Mouse (Mus musculus) cerebellum, adult 2 months (tissue): Measurements from ENCODE around the gene Jup. TPM values are rescaled to one million over a fixed set of nuclear protein-coding genes. Genes with fewer than 3 reads are reported as not detected.
A peak's percentile ranks its signal among the peaks of the same experiment; 100 is the strongest.
"Not testable (repeated sequence)": the region's sequence is repeated elsewhere in the genome, so short reads cannot be mapped to it uniquely, and the experiment has no call there.

ENCODE experiments used
- DNase-seq, 2 experiments: peaks; one replicate each; pipeline ENCODE4 v3.0.0; 2021
- H3K27ac ChIP-seq: fragments of 200-500 bp; 2 replicates; pipeline ENCODE4 v1.5.1; 2012; ENCODE audit warnings: low read length, control low read depth, inconsistent platforms; ENCODE audit not compliant: insufficient read depth
- H3K27me3 ChIP-seq: fragments of 200-500 bp; 2 replicates; pipeline ENCODE4 v1.6.1; 2012; ENCODE audit warnings: inconsistent platforms, mild to moderate bottlenecking, low read length, moderate library complexity; ENCODE audit not compliant: control insufficient read depth, insufficient read depth
- H3K4me1 ChIP-seq: fragments of 200-500 bp; 2 replicates; pipeline ENCODE4 v1.6.1; 2011; ENCODE audit warnings: low read length; ENCODE audit not compliant: control insufficient read depth, insufficient read depth
- H3K4me3 ChIP-seq: fragments of 200-500 bp; replicated peaks from 2 replicates; pipeline ENCODE3; 2011; ENCODE audit warnings: mild to moderate bottlenecking, low read depth, low read length, control low read depth; ENCODE audit not compliant: insufficient read depth
- CTCF ChIP-seq: fragments of 200-500 bp; IDR thresholded peaks from 2 replicates; pipeline ENCODE4 v1.5.1; 2011; ENCODE audit warnings: low read depth, mild to moderate bottlenecking, control low read depth, low read length, moderate library complexity, borderline replicate concordance; ENCODE audit not compliant: insufficient read depth
- POLR2A ChIP-seq: fragments of 200-500 bp; IDR thresholded peaks from 2 replicates; pipeline ENCODE4 v1.6.1; 2011; ENCODE audit warnings: low read length, control low read depth, borderline replicate concordance; ENCODE audit not compliant: insufficient read depth
- WGBS: fragments of 180-500 bp; shearing (Covaris S2); methylation state at CpG from one replicate; pipeline ENCODE4 v1.1.7; 2018; 5-methylcytosine and 5-hydroxymethylcytosine counted together
- polyA plus RNA-seq: library from polyadenylated mRNA; depleted of rRNA; stranded (reverse); fragments of >200 nt; gene quantifications from 2 replicates; pipeline ENCODE4 v1.2.3, GENCODE M21; 2012; rRNA removed

Jup gene
- polyA plus RNA-seq, 1 experiment = 127 TPM

DNA sequence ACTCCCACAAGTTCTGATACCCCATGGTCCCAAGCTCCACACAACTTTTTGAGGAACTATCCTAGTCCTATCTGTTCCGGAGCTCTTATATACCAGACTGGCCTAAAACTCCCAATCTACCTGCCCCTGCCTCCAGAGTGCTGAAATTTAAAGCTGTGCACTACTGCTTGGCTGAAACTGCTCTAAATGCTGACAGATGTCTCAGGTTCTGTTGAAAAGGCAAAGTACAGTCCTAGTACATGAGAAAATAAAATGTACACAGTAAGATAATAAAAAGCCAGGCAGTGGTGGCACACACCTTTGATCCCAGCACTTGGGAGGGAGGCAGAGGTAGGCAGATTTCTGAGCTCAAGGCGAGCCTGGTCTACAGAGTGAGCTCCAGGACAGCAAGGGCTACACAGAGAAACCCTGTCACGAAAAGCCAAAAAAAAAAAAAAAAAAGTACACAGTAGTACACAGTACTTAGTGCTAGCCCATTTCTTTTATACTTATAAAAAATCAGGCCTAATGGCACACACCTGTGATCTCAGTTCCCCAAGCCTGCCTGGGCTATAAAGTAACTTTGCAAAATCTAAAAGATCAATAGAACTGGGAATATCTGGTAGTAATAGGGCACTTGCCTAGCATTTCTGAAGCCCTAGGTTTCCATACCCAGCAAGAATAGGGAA lies 74.8 kb downstream of the Jup start:
- 69% methylated on average over 3 of the region's 3 CpGs for WGBS
- TF ChIP-seq POLR2A = no peak
- no peak for TF ChIP-seq CTCF
- no peak for DNase-seq
- Histone ChIP-seq H3K4me1 (no peaks in the 10 kb centered on the region), H3K27ac (no peak overlapping the region), H3K4me3 (no peak overlapping the region), H3K27me3 (no peaks in the 10 kb centered on the region; the same call in 1 of the 2 replicates)

DNA sequence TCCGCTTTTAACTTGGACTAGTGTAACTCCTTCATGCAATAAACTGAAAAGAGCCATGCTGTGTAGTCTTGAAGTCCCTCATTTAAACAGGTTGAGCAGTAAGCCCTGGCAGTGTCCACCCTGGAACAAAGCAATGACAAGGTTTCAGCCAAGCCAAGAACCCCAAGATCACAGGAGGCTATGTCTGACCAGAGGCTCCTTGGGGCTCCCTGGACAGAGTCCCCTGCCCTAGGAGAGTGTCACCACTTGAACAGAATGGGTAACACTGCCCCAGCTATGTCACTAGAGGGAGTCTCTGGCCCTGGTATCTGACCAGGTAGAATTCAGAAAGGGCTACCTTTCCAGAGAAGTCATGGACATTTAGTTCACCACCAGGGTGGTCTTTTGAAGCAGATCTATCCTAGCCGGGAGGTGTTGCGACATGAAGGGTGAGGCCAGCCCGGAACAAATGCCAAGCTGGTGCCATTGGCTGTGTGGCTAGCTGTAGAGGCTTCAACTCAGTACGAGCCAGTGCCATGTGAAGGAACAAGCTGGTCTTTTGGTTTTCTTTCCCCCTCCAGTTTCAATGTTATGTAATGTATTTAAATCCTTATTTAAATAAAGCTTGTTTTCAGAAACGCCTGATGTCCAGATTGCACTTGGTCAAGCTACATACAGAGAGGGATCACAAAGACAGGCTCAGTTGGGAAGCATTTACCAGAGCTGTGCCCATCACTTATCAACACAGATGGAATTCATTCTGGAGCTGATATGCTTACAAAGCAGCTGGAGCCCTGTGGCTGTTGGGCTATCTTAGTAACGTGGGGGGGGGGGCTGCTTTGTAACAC lies 75.9 kb downstream of the Jup start:
- H3K27me3 ChIP-seq, H3K4me3 ChIP-seq, H3K4me1 ChIP-seq, H3K27ac ChIP-seq, DNase-seq: not testable (repeated sequence)
- WGBS = 48% methylated on average over 7 of the region's 7 CpGs

- not testable (repeated sequence) for DNase-seq, H3K27ac ChIP-seq, H3K27me3 ChIP-seq, H3K4me1 ChIP-seq
- H3K4me3 ChIP-seq = peak overlapping the region; percentile 80
- WGBS = 9% methylated on average over 11 of the region's 11 CpGs
Measured at GRCm38 (mm10) chr11:100320701-100321410, 76.7 kb downstream of the Jup start.

- Histone ChIP-seq H3K27ac (peak overlapping the region; percentile 85), H3K27me3 (no peaks in the 10 kb centered on the region), H3K4me1 (no peaks in the 10 kb centered on the region), H3K4me3 (peak overlapping the region; percentile 80)
- WGBS = under 1% methylated on average over 35 of the region's 40 CpGs
- no peak for TF ChIP-seq CTCF
- peak; percentile 63 for TF ChIP-seq POLR2A
- peak; percentile 93 to 96 for DNase-seq
Measured at GRCm38 (mm10) chr11:100320172-100320630, 77.4 kb downstream of the Jup start.

- Histone ChIP-seq H3K4me3 (peak within 1 kb of the TSS; percentile 80), H3K27ac (peak within 1 kb of the TSS; percentile 85), H3K27me3 (no peaks in the 10 kb centered on the region), H3K4me1 (no peaks in the 10 kb centered on the region)
- under 1% methylated on average over 58 of the region's 58 CpGs for WGBS
- peak; percentile 100 for DNase-seq
- TF ChIP-seq POLR2A (peak; percentile 58; the same call in 1 of the 2 replicates), CTCF (no peak)
Measured at GRCm38 (mm10) chr11:100319492-100320171, 77.9 kb downstream of the Jup start, which contains the start of gene Eif1. Eif1 (plus strand) TSS chr11:100319885.

Other genes starting within 250 kb of the Jup start
- 0.36 and 0.51 TPM in 2 replicates for gene Krt19, start 249.1 kb downstream of the Jup start, polyA plus RNA-seq
- 0.62 and 1.5 TPM in 2 replicates for gene Krt9, start 204.5 kb downstream of the Jup start, polyA plus RNA-seq
- gene Krt14, start 190.2 kb downstream of the Jup start, polyA plus RNA-seq = 0.11 and 0.13 TPM in 2 replicates
- not detected in 2 replicates for gene Krt16, start 148.9 kb downstream of the Jup start, polyA plus RNA-seq
- 0.11 and 0.16 TPM in 2 replicates for gene Krt17, start 136.7 kb downstream of the Jup start, polyA plus RNA-seq
- gene Krt42, start 127.9 kb downstream of the Jup start, polyA plus RNA-seq = not detected in 2 replicates
- gene Eif1, start 77.9 kb downstream of the Jup start, polyA plus RNA-seq = 430 and 502 TPM in 2 replicates
- gene Gast, start 63.4 kb downstream of the Jup start, polyA plus RNA-seq = not detected in 2 replicates
- 105 and 107 TPM in 2 replicates for gene Hap1, start 41.6 kb downstream of the Jup start, polyA plus RNA-seq
- 17.6 and 19.6 TPM in 2 replicates for gene P3h4, start 17.1 kb upstream of the Jup start, polyA plus RNA-seq
- 8.0 and 8.6 TPM in 2 replicates for gene Fkbp10, start 17.9 kb upstream of the Jup start, polyA plus RNA-seq
- 79.9 and 85.7 TPM in 2 replicates for gene Nt5c3b, start 44.0 kb upstream of the Jup start, polyA plus RNA-seq
- gene Klhl10, start 44.2 kb upstream of the Jup start, polyA plus RNA-seq = 0.46 and 0.49 TPM in 2 replicates
- gene Klhl11, start 75.0 kb upstream of the Jup start, polyA plus RNA-seq = 16.1 and 19.1 TPM in 2 replicates
- gene Acly, start 130.2 kb upstream of the Jup start, polyA plus RNA-seq = 155 and 156 TPM in 2 replicates
- gene Ttc25, start 147.8 kb upstream of the Jup start, polyA plus RNA-seq = 0.86 and 0.92 TPM in 2 replicates
- 547 and 616 TPM in 2 replicates for gene Cnp, start 177.1 kb upstream of the Jup start, polyA plus RNA-seq
- gene Nkiras2, start 221.5 kb upstream of the Jup start, polyA plus RNA-seq = 27.5 and 27.6 TPM in 2 replicates
- gene Dnajc7, start 222.4 kb upstream of the Jup start, polyA plus RNA-seq = 157 and 177 TPM in 2 replicates